Mouse (Mus musculus): ENCODE results near the gene Slc22a5. TPM values are rescaled to one million over a fixed set of nuclear protein-coding genes. Genes with fewer than 3 reads are reported as not detected.

Slc22a5 gene
- polyA plus RNA-seq, 1 experiment from 2014 or later, result 8.8 TPM

DNA sequence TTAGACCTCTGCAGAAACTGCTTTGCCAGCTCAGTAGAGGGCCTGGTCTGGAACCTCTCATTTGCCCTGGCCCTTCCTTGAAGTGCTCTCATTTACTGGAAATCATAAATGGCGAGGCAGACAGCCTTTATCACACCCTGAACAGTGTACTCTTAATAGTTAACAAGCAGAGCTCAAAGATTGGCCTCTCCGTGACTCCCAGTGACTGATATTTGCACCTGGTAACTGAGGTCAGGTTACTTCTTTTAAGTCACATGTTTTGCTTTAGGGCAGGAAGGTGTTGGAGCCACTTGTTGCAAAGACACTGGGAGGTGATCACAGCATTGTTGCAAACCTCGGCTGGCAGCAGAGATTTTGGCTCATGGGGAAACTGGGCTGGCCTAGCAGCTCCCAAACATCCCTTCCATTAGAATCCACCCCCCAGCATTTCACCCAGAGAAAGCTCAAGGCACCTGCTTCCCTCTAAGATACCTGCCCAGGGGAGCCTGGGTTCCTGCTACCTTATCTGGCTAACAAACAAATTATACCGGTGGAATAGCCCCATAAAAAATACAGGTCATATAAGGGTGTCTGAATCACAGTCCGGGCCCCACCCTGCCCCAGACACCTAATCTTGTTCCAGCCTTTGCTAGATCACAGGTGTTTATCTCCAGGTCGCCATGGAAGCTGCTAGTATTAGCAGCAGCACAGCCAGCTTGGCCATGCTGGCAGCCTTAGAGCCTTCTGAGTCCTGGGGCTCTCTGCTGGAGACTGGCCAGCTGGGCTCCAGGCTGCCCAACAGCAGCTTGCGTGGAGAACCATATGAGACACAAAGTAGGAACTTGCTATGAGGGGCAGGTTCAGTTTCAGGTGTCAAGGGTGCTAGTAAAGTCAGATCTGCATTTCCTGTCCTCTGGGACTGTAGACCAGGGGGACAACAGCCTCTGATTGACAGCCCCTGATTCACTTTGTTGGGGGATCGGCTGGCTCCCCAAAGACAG is 51.5 kb downstream of the Slc22a5 start:
- Histone ChIP-seq H3K36me3 (ENCODE audit: control insufficient read depth, insufficient read depth, low read length) (no peaks in the 10 kb centered on the region), H3K9ac (replicated peaks; ENCODE audit: low read length) (no peak overlapping the region), H3K4me3 (replicated peaks; ENCODE audit: low read depth, low read length) (no peak overlapping the region), H3K4me1 (ENCODE audit: control insufficient read depth, insufficient read depth, low read length) (no peaks in the 10 kb centered on the region), H3K9me3 (ENCODE audit: control insufficient read depth, low read length) (no peaks in the 10 kb centered on the region), H3K27me3 (ENCODE audit: control insufficient read depth, insufficient read depth, low read length) (no peaks in the 10 kb centered on the region), H3K27ac (replicated peaks; ENCODE audit: low read depth, low read length) (no peak overlapping the region), H3K4me2 (ENCODE audit: low read length) (no peak overlapping the region)
- ATAC-seq (ENCODE audit: low FRiP score, low TSS enrichment) (no peak), DNase-seq (no peak)
- 73% methylated on average over 8 of the region's 8 CpGs for WGBS

- ATAC-seq (ENCODE audit: low FRiP score, low TSS enrichment) (no peak), DNase-seq (no peak)
- H3K4me3 ChIP-seq (replicated peaks; ENCODE audit: low read depth, low read length), result no peak overlapping the region
- H3K4me1 ChIP-seq (ENCODE audit: control insufficient read depth, insufficient read depth, low read length), result no peaks in the 10 kb centered on the region
- no peaks in the 10 kb centered on the region for H3K27me3 ChIP-seq (ENCODE audit: control insufficient read depth, insufficient read depth, low read length)
- 84% methylated on average over 6 of the region's 6 CpGs for WGBS
- H3K36me3 ChIP-seq (ENCODE audit: control insufficient read depth, insufficient read depth, low read length), result no peaks in the 10 kb centered on the region
- H3K4me2 ChIP-seq (ENCODE audit: low read length), result no peak overlapping the region
- H3K27ac ChIP-seq (replicated peaks; ENCODE audit: low read depth, low read length), result no peak overlapping the region
- no peaks in the 10 kb centered on the region for H3K9me3 ChIP-seq (ENCODE audit: control insufficient read depth, low read length)
- no peak overlapping the region for H3K9ac ChIP-seq (replicated peaks; ENCODE audit: low read length)
These were observed 52.3 kb downstream of the Slc22a5 start for GRCm38 (mm10) chr11:53839147-53839546.

DNA sequence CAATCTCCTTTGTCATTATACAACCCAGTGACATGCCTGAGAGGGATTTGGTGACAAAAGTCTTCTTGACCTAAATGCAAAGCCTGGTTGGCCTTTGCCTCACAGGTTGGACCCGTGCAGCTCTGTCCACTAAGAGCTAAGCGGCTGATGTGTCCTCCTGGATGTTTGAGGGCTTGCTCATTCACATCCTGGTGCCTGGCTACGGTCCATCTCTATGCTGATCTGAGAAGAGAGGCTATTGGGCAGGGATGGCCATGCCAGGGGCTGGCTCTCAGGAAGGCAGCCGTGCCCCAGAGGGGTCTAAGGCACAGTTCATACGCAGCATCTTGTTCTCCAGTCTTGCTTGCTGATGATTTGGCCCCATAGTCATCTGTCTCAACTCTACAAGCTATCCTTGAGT is 53.7 kb downstream of the Slc22a5 start:
- no peak for DNase-seq

DNA sequence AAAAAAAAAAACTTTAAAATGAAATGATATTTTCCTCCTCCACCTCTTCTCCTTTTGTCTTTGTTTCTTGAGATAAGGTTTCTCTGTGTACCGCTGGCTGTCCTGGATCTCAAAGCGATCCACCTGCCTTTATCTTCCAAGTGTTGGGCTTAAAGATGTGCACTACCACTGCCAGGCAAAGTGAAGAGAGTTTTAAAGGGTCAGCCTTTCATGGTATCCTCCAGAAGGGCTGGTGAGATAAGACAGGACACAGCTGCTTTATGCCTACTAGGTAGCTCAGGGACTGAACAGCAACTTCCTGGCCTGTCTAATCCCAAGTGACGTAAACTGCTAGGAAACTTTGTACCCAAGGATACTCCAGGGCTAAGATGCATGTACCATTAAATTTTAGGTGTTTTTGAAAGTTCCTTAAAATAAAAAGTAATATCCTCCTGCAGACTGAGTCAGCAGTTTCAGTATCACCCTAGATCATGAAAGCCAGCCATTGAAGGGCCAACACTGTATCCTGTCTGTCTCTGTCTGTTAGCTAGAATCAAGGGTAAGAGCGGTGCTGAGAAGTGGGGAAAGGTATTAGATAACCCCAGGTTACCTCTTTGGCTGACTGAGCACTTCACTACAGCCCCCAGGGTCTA is 56.0 kb downstream of the Slc22a5 start:
- no peak for ATAC-seq (ENCODE audit: low FRiP score, low TSS enrichment)
- H3K36me3 ChIP-seq (ENCODE audit: control insufficient read depth, insufficient read depth, low read length), result no peaks in the 10 kb centered on the region
- H3K9me3 ChIP-seq (ENCODE audit: control insufficient read depth, low read length), result no peaks in the 10 kb centered on the region

More for the DNA sequence above, 53.7 kb downstream of the Slc22a5 start:
- no peak overlapping the region for H3K4me3 ChIP-seq (replicated peaks; ENCODE audit: low read depth, low read length)
- no peaks in the 10 kb centered on the region for H3K4me1 ChIP-seq (ENCODE audit: control insufficient read depth, insufficient read depth, low read length)
- H3K9ac ChIP-seq (replicated peaks; ENCODE audit: low read length), result no peak overlapping the region
- H3K4me2 ChIP-seq (ENCODE audit: low read length), result no peak overlapping the region
- no peaks in the 10 kb centered on the region for H3K36me3 ChIP-seq (ENCODE audit: control insufficient read depth, insufficient read depth, low read length)
- ATAC-seq (ENCODE audit: low FRiP score, low TSS enrichment), result no peak
- WGBS, result 90% methylated on average over 5 of the region's 5 CpGs
- no peaks in the 10 kb centered on the region for H3K27me3 ChIP-seq (ENCODE audit: control insufficient read depth, insufficient read depth, low read length)
- H3K9me3 ChIP-seq (ENCODE audit: control insufficient read depth, low read length), result no peaks in the 10 kb centered on the region
- no peak overlapping the region for H3K27ac ChIP-seq (replicated peaks; ENCODE audit: low read depth, low read length)

GRCm38 (mm10) chr11:53825409-53825808 is 66.1 kb downstream of the Slc22a5 start:
- H3K9ac ChIP-seq (replicated peaks; ENCODE audit: low read length), result no peak overlapping the region
- no peak for ATAC-seq (ENCODE audit: low FRiP score, low TSS enrichment)

More for the DNA sequence above, 56.0 kb downstream of the Slc22a5 start:
- 93% methylated on average over 4 of the region's 4 CpGs for WGBS
- Histone ChIP-seq H3K4me1 (ENCODE audit: control insufficient read depth, insufficient read depth, low read length) (no peaks in the 10 kb centered on the region), H3K9ac (replicated peaks; ENCODE audit: low read length) (no peak overlapping the region), H3K27me3 (ENCODE audit: control insufficient read depth, insufficient read depth, low read length) (no peaks in the 10 kb centered on the region), H3K4me3 (replicated peaks; ENCODE audit: low read depth, low read length) (no peak overlapping the region), H3K27ac (replicated peaks; ENCODE audit: low read depth, low read length) (no peak overlapping the region), H3K4me2 (ENCODE audit: low read length) (no peak overlapping the region)
- no peak for DNase-seq

GRCm38 (mm10) chr11:53821945-53822338 is 69.5 kb downstream of the Slc22a5 start:
- DNase-seq (no peak), ATAC-seq (ENCODE audit: low FRiP score, low TSS enrichment) (no peak)
- Histone ChIP-seq H3K27me3 (ENCODE audit: control insufficient read depth, insufficient read depth, low read length) (no peaks in the 10 kb centered on the region), H3K9ac (replicated peaks; ENCODE audit: low read length) (no peak overlapping the region), H3K9me3 (ENCODE audit: control insufficient read depth, low read length) (no peaks in the 10 kb centered on the region), H3K4me2 (ENCODE audit: low read length) (no peak overlapping the region), H3K27ac (replicated peaks; ENCODE audit: low read depth, low read length) (no peak overlapping the region), H3K36me3 (ENCODE audit: control insufficient read depth, insufficient read depth, low read length) (no peaks in the 10 kb centered on the region), H3K4me1 (ENCODE audit: control insufficient read depth, insufficient read depth, low read length) (no peaks in the 10 kb centered on the region), H3K4me3 (replicated peaks; ENCODE audit: low read depth, low read length) (no peak overlapping the region)
- WGBS, result 96% methylated on average over 3 of the region's 3 CpGs

More at GRCm38 (mm10) chr11:53825409-53825808, 66.1 kb downstream of the Slc22a5 start:
- Histone ChIP-seq H3K27me3 (ENCODE audit: control insufficient read depth, insufficient read depth, low read length) (no peaks in the 10 kb centered on the region), H3K9me3 (ENCODE audit: control insufficient read depth, low read length) (no peaks in the 10 kb centered on the region), H3K4me3 (replicated peaks; ENCODE audit: low read depth, low read length) (no peak overlapping the region), H3K27ac (replicated peaks; ENCODE audit: low read depth, low read length) (no peak overlapping the region), H3K36me3 (ENCODE audit: control insufficient read depth, insufficient read depth, low read length) (no peaks in the 10 kb centered on the region), H3K4me2 (ENCODE audit: low read length) (no peak overlapping the region), H3K4me1 (ENCODE audit: control insufficient read depth, insufficient read depth, low read length) (no peaks in the 10 kb centered on the region)
- DNase-seq, result no peak
- 85% methylated on average over 4 of the region's 4 CpGs for WGBS

GRCm38 (mm10) chr11:53821230-53821944 is 70.1 kb downstream of the Slc22a5 start:
- Histone ChIP-seq H3K4me1 (ENCODE audit: control insufficient read depth, insufficient read depth, low read length) (no peaks in the 10 kb centered on the region), H3K4me2 (ENCODE audit: low read length) (no peak overlapping the region), H3K36me3 (ENCODE audit: control insufficient read depth, insufficient read depth, low read length) (no peaks in the 10 kb centered on the region), H3K9me3 (ENCODE audit: control insufficient read depth, low read length) (no peaks in the 10 kb centered on the region), H3K4me3 (replicated peaks; ENCODE audit: low read depth, low read length) (no peak overlapping the region), H3K27me3 (ENCODE audit: control insufficient read depth, insufficient read depth, low read length) (no peaks in the 10 kb centered on the region), H3K9ac (replicated peaks; ENCODE audit: low read length) (no peak overlapping the region), H3K27ac (replicated peaks; ENCODE audit: low read depth, low read length) (no peak overlapping the region)
- no peak for DNase-seq
- 82% methylated on average over 11 of the region's 11 CpGs for WGBS
- ATAC-seq (ENCODE audit: low FRiP score, low TSS enrichment), result no peak

DNA sequence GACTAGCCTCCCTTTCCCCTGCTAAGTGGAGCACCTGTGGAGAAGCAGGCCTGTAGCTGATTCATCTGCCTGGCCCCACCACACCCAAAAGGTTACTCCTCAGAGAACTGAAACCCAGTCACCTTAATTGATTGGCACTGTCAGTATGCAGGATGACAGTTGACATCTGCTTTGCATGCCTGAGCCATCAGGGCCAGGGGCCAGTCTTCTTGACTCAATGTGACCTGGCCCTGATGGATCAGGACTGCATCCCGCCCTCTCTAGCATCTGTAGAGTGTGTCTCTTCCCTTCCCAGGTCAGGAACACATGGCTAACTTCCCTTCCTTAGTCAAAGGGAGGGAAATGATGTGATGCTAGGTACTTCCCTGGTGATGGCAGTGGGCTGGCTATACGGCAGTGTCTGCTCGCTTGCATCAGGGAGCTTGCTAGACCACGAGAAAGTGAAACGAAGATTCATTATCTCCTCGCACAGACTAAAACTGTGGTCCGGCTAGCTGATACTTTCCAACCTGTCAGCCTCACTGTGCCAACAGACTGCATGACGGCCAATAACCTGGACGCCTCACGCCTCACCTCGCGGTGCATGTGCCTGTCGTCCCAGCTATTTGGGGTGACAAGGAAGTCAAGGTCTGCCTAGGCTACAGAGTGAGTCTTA is 70.8 kb downstream of the Slc22a5 start:
- DNase-seq (no peak), ATAC-seq (ENCODE audit: low FRiP score, low TSS enrichment) (no peak)
- no peak overlapping the region for H3K4me2 ChIP-seq (ENCODE audit: low read length)
- no peaks in the 10 kb centered on the region for H3K36me3 ChIP-seq (ENCODE audit: control insufficient read depth, insufficient read depth, low read length)
- no peaks in the 10 kb centered on the region for H3K27me3 ChIP-seq (ENCODE audit: control insufficient read depth, insufficient read depth, low read length)
- H3K4me1 ChIP-seq (ENCODE audit: control insufficient read depth, insufficient read depth, low read length), result no peaks in the 10 kb centered on the region
- no peak overlapping the region for H3K4me3 ChIP-seq (replicated peaks; ENCODE audit: low read depth, low read length)
- H3K9ac ChIP-seq (replicated peaks; ENCODE audit: low read length), result no peak overlapping the region
- H3K27ac ChIP-seq (replicated peaks; ENCODE audit: low read depth, low read length), result no peak overlapping the region
- WGBS, result 94% methylated on average over 13 of the region's 13 CpGs
- no peaks in the 10 kb centered on the region for H3K9me3 ChIP-seq (ENCODE audit: control insufficient read depth, low read length)

All from midbrain, embryonic 14.5 days (tissue).